Mouse (Mus musculus): ENCODE measurements at regions not wholly inside any gene's neighbourhood (a gene's known extent, or its start where the extent isn't known, plus 50 kb on each side); places are given as distances from the start of the nearest gene placed in this dataset.

GRCm38 (mm10) chr7:36352761-36353160 is 345.2 kb upstream of the Tshz3 start:
- DNase-seq (ENCODE audit: low spot score), result no peak

DNA sequence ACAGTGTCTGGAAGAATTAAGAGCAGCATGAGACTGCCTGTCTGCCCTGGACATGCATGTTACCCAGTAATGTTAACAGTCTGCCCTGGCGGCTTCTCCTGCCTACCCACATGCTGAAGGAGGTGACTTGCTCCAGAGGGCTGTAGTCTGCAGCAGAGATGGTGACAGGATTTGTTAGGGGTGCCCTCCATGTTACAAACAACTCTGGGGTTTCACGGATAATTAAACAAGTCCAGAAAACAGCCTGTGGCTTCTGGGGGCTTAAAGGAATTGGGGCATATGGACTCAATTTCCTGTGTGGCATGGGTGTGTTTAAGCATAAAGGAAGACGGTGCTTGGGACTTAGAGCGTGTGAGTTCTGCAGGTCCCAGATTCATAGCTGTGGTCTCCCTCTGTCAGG is 347.3 kb upstream of the Tshz3 start:
- DNase-seq (ENCODE audit: low spot score), result no peak

- DNase-seq (ENCODE audit: low spot score), result no peak
These were observed 349.7 kb upstream of the Tshz3 start for GRCm38 (mm10) chr7:36348195-36348594.

DNA sequence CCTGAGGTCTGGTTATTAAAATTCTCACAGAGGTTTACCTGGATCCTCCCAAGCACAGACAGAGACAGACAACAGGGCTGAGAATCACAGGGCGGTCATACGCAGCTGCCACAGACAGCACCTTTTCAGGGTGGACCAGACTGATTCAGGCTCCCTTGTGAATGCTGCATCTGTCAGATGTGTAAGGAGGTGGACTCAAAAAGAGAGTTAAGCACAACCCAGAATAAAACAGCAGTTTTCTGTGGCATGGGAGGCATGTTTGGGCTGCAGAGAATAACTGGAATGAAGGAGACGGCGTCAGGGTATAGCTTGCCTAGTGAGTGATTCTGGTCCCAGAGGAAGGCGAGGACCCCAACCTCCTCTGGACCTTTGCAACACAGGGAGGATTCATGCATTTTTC is 363.1 kb upstream of the Tshz3 start:
- DNase-seq (ENCODE audit: low spot score), result no peak

DNA sequence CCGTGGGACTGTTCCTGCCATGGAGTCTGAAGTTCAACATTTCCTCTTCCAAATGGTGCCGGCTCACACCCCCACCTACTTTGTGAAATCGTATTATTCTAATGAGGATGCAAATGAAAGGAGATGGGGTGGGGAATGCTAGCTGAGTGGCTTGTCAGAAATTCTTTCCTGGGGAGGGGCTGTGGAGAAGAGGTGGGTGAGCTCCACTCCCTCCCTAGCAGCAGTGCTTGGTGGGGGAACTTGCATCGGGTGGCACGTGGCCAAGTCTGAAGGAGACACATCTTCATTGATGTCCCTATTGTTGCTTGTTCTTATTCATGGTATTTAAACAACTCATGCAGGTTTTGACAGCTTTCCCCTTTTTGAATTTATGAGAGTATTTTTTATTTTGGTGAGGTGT is 363.8 kb upstream of the Tshz3 start:
- no peak for DNase-seq (ENCODE audit: low spot score)

DNA sequence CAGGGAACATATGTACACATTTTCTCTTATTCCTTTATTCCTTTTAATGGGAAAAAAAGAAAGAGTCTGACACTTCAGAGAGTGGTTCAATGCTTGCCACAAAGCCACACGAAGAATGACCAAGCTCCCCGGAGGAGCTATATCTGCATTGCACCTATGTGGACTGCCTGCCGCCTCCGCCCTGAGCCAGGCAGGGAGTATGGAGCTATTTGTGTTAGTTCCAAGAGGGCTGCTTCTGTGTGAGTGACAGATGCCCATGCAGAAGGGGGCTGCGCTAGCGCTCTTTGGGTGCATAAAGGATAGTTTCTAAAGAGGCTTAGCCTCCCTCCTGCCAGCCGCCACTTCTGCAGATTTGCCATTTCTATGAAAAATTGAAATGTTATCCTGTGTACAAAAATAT is 365.3 kb upstream of the Tshz3 start:
- no peak for DNase-seq (ENCODE audit: low spot score)

DNA sequence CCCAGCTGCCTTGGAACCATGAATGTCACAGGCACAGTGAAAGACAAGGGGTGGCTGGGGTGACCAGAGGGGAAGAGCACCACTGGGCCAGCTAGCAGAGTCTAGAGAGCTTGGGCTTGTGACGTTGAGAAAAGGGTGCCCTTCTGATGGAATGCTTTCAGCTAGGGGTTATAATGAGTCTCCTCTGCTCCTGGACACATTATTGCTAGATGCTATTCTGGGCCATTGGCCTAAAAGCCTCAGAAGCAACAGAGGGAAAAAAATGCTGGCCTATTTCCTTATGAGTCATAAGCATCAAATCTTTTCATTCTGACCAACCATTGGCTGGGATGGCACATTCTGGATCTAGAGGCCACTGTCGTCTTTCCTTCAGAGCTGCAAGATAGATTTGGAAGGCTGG is 369.8 kb upstream of the Tshz3 start:
- DNase-seq (ENCODE audit: low spot score), result no peak

DNA sequence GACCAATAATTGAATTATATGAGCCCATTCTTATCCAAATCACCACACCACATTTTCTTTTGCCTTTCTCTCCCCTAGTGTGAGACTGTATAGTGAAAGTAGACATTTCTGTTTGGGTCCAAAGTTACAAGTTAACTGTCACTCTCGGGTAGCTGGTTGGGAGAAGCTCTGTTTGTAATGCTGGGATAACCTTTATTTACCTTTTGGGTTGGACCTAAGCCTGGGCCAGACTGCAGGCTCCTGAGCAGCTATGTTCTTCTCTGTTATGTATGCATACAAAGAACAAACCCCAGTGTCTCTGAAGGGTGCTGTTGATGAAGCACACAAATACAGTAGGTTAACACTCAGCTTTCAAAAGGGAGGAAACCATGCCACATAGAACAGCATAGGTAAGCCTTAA is 373.9 kb upstream of the Tshz3 start:
- no peak for DNase-seq (ENCODE audit: low spot score)

DNA sequence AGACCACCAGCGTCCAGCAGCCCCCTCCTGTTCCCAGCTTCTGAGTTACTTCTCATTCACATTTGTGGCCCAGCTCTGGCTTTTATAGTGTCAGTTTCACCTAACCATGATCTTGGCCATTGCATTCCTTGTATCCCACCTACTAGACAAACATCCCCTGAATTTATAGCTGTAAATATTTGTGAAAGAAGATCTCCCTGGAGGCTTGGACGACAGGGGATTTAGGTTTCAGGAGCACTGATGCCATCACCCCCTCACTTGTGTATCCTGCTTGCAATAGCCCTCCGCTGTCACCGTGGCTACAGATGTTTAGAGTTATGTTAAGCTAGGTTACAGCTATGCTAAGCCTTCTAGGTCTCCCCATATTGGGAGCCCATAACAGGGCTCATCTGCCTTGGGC is 375.7 kb upstream of the Tshz3 start:
- no peak for DNase-seq (ENCODE audit: low spot score)

DNA sequence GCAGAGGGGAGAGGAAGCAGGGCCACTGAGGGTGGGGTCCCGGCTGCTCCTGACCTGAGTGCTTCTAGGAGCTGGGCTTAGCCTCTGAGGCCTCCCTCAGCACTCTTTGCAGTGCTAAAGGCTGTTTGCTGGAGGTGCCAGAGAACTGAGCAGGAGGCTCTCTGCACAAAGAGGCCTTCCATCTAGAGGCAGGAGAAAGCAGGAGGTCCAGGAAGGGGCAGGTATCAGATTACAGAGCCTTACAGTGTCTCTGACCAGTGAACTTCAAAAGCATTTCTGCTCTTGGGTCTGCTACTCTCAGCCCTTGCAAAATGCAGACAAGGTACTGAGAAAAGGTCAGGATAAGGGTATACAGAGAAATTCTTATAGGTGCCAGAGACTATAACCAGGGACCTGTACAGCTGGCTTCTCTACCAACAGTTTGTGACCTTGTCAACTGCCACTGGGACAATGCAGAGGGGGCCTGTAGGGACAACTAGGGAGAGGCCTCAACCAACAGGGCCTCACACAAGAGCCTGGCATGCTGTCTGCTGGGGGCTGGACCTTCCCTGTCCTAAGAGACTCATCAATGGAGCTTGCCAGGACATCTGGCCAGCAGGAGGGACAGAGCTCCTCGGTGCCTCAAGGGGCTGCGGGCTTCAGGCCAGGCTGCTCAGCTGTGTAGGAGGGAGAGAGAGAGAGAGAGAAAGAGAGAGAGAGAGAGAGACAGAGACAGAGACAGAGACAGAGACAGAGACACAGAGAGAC is 380.3 kb upstream of the Tshz3 start:
- DNase-seq (ENCODE audit: low spot score), result peak; percentile 32

GRCm38 (mm10) chr7:36313751-36314150 is 384.2 kb upstream of the Tshz3 start:
- DNase-seq (ENCODE audit: low spot score), result no peak

GRCm38 (mm10) chr7:36309761-36310605 is 387.9 kb upstream of the Tshz3 start:
- no peak for DNase-seq (ENCODE audit: low spot score)

- no peak for DNase-seq (ENCODE audit: low spot score)
These were observed 389.2 kb upstream of the Tshz3 start for GRCm38 (mm10) chr7:36308726-36309125.

DNA sequence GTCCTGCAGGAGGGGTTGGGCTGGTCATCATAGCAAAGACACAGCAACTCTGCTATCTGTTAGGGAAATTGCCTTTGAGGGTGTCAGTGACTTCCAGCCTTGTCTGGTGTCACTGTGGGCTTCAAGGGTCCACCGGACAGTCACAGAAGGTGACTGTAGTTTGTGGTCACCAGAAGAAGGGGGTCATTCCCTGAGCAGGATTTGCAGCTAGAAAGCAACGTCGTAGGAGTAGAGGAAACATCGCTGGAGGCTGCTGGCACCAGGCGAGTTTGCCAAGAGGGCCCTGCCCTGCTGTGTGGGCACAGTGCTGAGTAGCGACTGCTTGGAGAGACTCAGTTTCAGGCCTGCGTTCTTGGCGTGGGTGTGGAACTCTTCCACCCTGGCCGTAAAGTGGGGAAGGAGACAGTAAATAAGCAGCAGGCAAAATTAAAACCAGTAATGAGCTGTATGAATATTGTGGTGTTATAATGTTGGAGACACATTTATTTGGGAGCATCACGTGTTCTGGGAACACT is 389.8 kb upstream of the Tshz3 start:
- DNase-seq (ENCODE audit: low spot score), result no peak

GRCm38 (mm10) chr7:36277275-36277674 is 420.6 kb upstream of the Tshz3 start:
- no peak for DNase-seq (ENCODE audit: low spot score)

DNA sequence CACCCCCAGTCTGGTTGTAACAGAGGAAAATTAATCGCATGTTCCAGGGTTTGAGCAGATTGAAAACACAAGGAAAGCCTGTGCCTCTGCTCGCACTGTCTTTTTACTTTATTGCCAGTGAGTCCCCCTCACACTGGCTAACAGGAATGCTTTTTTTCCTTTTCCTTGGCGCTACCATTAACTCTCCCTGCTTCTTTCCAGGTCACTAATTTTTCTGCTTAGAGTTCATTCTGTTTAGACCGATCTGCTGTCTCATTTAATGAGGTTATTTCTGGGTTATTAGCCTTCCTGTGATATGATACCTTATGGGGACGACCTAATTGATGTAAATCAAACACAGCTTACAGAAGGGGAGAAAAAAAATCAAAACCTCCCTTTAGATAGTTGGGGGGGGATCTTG is 429.0 kb upstream of the Tshz3 start:
- DNase-seq (ENCODE audit: low spot score), result no peak

- no peak for DNase-seq (ENCODE audit: low spot score)
These were observed 432.6 kb upstream of the Tshz3 start for GRCm38 (mm10) chr7:36265163-36265823.

- DNase-seq (ENCODE audit: low spot score), result no peak
These were observed 435.7 kb upstream of the Tshz3 start for GRCm38 (mm10) chr7:36262124-36262710.

GRCm38 (mm10) chr7:36257102-36257501 is 440.8 kb upstream of the Tshz3 start:
- DNase-seq (ENCODE audit: low spot score), result no peak

DNA sequence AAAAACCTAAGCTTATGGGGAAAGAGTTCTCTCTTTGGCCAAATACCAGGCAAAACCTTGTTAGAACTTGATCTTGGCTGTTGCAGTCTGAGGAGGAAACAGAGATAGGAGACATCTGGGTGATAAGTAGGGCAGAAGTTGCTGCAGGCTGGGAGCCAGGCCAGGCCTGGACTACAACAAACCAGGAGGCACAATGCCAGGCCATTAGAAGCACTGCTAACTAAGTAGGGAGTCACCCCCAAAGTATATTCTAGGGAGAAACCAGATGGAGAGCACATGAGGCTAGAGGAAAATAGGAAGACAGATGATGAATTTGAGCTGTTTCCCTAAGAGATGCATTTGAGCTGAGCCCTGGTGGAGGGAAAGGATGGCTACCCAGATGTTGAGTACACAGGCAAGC is 444.6 kb upstream of the Zfp507 start:
- no peak for DNase-seq (ENCODE audit: low spot score)

GRCm38 (mm10) chr7:36236673-36237072 is 433.9 kb upstream of the Zfp507 start:
- no peak for DNase-seq (ENCODE audit: low spot score)

- DNase-seq (ENCODE audit: low spot score), result no peak
These were observed 426.2 kb upstream of the Zfp507 start for GRCm38 (mm10) chr7:36229031-36229430.
